Mouse (Mus musculus) heart, adult 2 months (tissue): ENCODE data around the gene Ccnj.

Source experiments
- EP300 ChIP-seq: fragments of 200-500 bp; IDR thresholded peaks from 2 replicates; pipeline ENCODE4 v1.6.1; 2011; ENCODE audit warnings: low read depth, low read length, control low read depth; ENCODE audit not compliant: insufficient read depth
- POLR2A ChIP-seq: fragments of 200-500 bp; IDR thresholded peaks from 2 replicates; pipeline ENCODE4 v1.6.1; 2011; ENCODE audit warnings: mild to moderate bottlenecking, low read depth, low read length, control low read depth; ENCODE audit not compliant: insufficient read depth

DNA sequence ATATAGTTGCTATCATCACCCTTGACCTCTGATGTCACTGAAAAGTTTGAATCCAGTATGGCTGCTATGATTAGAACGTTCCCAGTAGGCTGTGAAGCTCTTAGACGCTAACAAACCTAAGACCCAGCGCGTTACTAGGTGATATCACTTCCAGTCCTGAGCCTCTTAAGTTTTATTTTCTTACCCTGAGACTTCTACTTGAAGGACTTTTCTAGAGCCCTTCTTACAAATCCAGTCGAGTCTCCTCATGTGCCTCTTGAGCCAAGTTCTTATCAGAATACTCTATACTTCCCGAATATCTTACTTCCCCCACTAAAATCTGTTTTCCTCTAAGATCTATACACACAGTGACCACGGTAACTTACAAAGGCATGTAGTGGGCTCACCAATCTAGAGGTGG, 7.1 kb downstream of the Ccnj start:
- TF ChIP-seq EP300 (no peak), POLR2A (no peak)
